Mouse (Mus musculus): ENCODE results near the gene Sgo1. TPM values are rescaled to one million over a fixed set of nuclear protein-coding genes. Genes with fewer than 3 reads are reported as not detected.

Sgo1 gene
- polyA plus RNA-seq, 1 experiment from 2014 or later: 39.2 TPM

- H3K36me3 ChIP-seq: peaks cover 3% of the 10 kb centered on the region; the same call in 1 of the 2 replicates
- no peak overlapping the region for H3K4me3 ChIP-seq
- no peaks in the 10 kb centered on the region for H3K4me1 ChIP-seq
- H3K9ac ChIP-seq: no peak overlapping the region
- H3K9me3 ChIP-seq: no peaks in the 10 kb centered on the region
- no peak overlapping the region for H3K27ac ChIP-seq
- no peak overlapping the region for H3K4me2 ChIP-seq (replicated peaks)
- H3K27me3 ChIP-seq: no peaks in the 10 kb centered on the region
- ATAC-seq (ENCODE audit: insufficient number of reproducible peaks, insufficient read depth, low FRiP score, low TSS enrichment): no peak
Observed at GRCm38 (mm10) chr17:53631344-53631743, 57.8 kb downstream of the Sgo1 start.

GRCm38 (mm10) chr17:53628131-53628530 lies 61.0 kb downstream of the Sgo1 start:
- no peaks in the 10 kb centered on the region for H3K4me1 ChIP-seq
- no peak for ATAC-seq (ENCODE audit: insufficient number of reproducible peaks, insufficient read depth, low FRiP score, low TSS enrichment)
- 76% methylated on average over 5 of the region's 5 CpGs for WGBS
- H3K27ac ChIP-seq: no peak overlapping the region
- H3K36me3 ChIP-seq: no peaks in the 10 kb centered on the region; the same call in 1 of the 2 replicates
- no peaks in the 10 kb centered on the region for H3K27me3 ChIP-seq
- no peak overlapping the region for H3K4me3 ChIP-seq
- no peak overlapping the region for H3K9ac ChIP-seq
- no peaks in the 10 kb centered on the region for H3K9me3 ChIP-seq
- no peak overlapping the region for H3K4me2 ChIP-seq (replicated peaks)

- H3K4me2 ChIP-seq (replicated peaks): no peak overlapping the region
- H3K36me3 ChIP-seq: no peaks in the 10 kb centered on the region; the same call in 1 of the 2 replicates
- H3K4me3 ChIP-seq: no peak overlapping the region
- no peaks in the 10 kb centered on the region for H3K27me3 ChIP-seq
- no peak overlapping the region for H3K27ac ChIP-seq
- H3K4me1 ChIP-seq: no peaks in the 10 kb centered on the region
- no peak for ATAC-seq (ENCODE audit: insufficient number of reproducible peaks, insufficient read depth, low FRiP score, low TSS enrichment)
- H3K9me3 ChIP-seq: no peaks in the 10 kb centered on the region
- 74% methylated on average over 4 of the region's 4 CpGs for WGBS
- no peak overlapping the region for H3K9ac ChIP-seq
Observed at GRCm38 (mm10) chr17:53627497-53627896, 61.6 kb downstream of the Sgo1 start.

- Histone ChIP-seq H3K4me3 (no peak overlapping the region), H3K9me3 (no peaks in the 10 kb centered on the region), H3K4me2 (replicated peaks) (no peak overlapping the region), H3K27me3 (no peaks in the 10 kb centered on the region), H3K36me3 (no peaks in the 10 kb centered on the region; the same call in 1 of the 2 replicates), H3K4me1 (no peaks in the 10 kb centered on the region), H3K27ac (no peak overlapping the region), H3K9ac (no peak overlapping the region)
- no peak for ATAC-seq (ENCODE audit: insufficient number of reproducible peaks, insufficient read depth, low FRiP score, low TSS enrichment)
- 77% methylated on average over 3 of the region's 3 CpGs for WGBS
Observed at GRCm38 (mm10) chr17:53626160-53626559, 63.0 kb downstream of the Sgo1 start.

Other genes starting within 250 kb of the Sgo1 start
- 0.19 and 0.54 TPM in 2 replicates for gene Efhb, start 226.0 kb downstream of the Sgo1 start, polyA plus RNA-seq (2016; fragmentation: Nextera tagmentation; extraction: Ambion mirVana)
- 93.0 and 100 TPM in 2 replicates for gene Rab5a, start 210.1 kb downstream of the Sgo1 start, polyA plus RNA-seq (2016; fragmentation: Nextera tagmentation; extraction: Ambion mirVana)
- gene Pp2d1, start 149.9 kb downstream of the Sgo1 start, polyA plus RNA-seq (2016; fragmentation: Nextera tagmentation; extraction: Ambion mirVana): 0.41 and 0.52 TPM in 2 replicates
- gene Kat2b, start 122.5 kb downstream of the Sgo1 start, polyA plus RNA-seq (2016; fragmentation: Nextera tagmentation; extraction: Ambion mirVana): 2.3 and 2.7 TPM in 2 replicates
- not detected in 2 replicates for gene Sult1c2, start 157.0 kb upstream of the Sgo1 start, polyA plus RNA-seq (2016; fragmentation: Nextera tagmentation; extraction: Ambion mirVana)